Mouse (Mus musculus): ENCODE data around the gene Apol7b. TPM values are rescaled to one million over a fixed set of nuclear protein-coding genes. Genes with fewer than 3 reads are reported as not detected.

Gene Apol7b
- total and polyA plus RNA-seq, 2 experiments from 2014 or later = not detected

DNA sequence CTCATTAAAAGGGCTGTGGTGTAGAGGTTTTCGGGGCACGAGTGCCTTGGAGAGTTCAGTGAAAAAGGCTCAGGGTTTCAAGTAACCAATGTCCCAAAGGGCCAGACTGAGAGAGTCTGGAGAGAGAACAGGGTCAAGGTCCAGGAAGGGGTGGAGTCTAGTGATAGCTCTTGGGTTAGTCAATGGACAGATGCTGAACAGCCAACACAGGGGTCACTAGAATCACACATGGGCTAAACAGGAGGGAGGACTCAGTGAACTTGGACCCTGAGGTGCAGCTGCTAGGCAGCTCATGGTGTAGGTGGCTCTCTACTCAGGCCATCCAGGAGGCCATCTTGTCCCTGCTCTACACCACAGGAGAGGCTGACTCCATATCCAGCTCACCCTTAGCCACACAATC is 59.8 kb downstream of the Apol7b start:
- no peaks in the 10 kb centered on the region for H3K9me3 ChIP-seq (ENCODE audit: low read length)
- H3K9ac ChIP-seq (replicated peaks; ENCODE audit: low read length, poor library complexity, severe bottlenecking) = no peak overlapping the region
- no peak overlapping the region for H3K4me3 ChIP-seq (ENCODE audit: low read depth, low read length)
- H3K27me3 ChIP-seq (ENCODE audit: insufficient read depth, low read length) = no peaks in the 10 kb centered on the region
- DNase-seq (ENCODE audit: low spot score) (no peak), ATAC-seq (ENCODE audit: low FRiP score) (no peak)
- WGBS = 94% methylated on average over 2 of the region's 2 CpGs
- no peak overlapping the region for H3K27ac ChIP-seq (ENCODE audit: low read depth, low read length)
- H3K4me1 ChIP-seq (ENCODE audit: insufficient read depth, low read length) = no peaks in the 10 kb centered on the region
- TF ChIP-seq CTCF (IDR thresholded peaks at IDR 0.05) = no peak
- H3K4me2 ChIP-seq (ENCODE audit: low read depth, low read length, poor library complexity, severe bottlenecking) = no peak overlapping the region
- no peaks in the 10 kb centered on the region for H3K36me3 ChIP-seq (ENCODE audit: insufficient read depth, low read length)

DNA sequence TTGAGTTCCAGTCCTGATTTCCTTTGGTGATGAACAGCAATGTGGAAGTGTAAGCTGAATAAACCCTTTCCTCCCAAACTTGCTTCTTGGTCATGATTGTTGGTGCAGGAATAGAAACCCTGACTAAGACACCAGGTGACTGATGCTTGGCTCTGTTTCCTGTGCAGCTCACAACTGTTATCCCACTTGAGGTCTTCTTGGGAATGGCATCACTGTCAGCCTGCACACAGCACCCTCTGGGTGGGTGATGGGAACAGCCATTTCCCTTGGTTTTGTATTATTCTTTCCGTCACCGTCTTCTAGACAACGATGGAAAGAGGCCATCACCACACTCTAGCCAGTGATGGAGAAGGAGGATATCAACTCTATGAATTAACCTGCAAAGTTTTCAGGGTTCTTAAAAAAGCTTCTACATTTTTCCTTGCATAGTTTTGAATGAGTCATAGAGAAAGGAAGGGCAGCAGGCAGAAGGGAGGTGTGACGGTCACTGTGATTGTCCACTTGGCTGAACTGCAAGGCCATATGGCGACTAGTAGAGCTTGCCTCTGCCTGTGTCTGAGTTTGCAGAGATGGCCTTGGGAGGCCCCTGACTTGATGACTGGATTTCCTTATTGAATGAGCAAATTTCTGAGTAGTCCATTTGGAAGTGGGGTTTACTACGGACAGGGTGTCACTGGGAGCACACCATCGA is 62.8 kb downstream of the Apol7b start:
- WGBS = 92% methylated on average over 7 of the region's 7 CpGs
- H3K4me2 ChIP-seq (ENCODE audit: low read depth, low read length, poor library complexity, severe bottlenecking) = no peak overlapping the region
- no peak overlapping the region for H3K27ac ChIP-seq (ENCODE audit: low read depth, low read length)
- TF ChIP-seq CTCF (IDR thresholded peaks at IDR 0.05) = no peak
- ATAC-seq (ENCODE audit: low FRiP score) (no peak), DNase-seq (ENCODE audit: low spot score) (no peak)
- no peaks in the 10 kb centered on the region for H3K36me3 ChIP-seq (ENCODE audit: insufficient read depth, low read length)
- H3K4me1 ChIP-seq (ENCODE audit: insufficient read depth, low read length) = no peaks in the 10 kb centered on the region
- H3K4me3 ChIP-seq (ENCODE audit: low read depth, low read length) = no peak overlapping the region
- H3K27me3 ChIP-seq (ENCODE audit: insufficient read depth, low read length) = no peaks in the 10 kb centered on the region
- no peaks in the 10 kb centered on the region for H3K9me3 ChIP-seq (ENCODE audit: low read length)
- no peak overlapping the region for H3K9ac ChIP-seq (replicated peaks; ENCODE audit: low read length, poor library complexity, severe bottlenecking)

DNA sequence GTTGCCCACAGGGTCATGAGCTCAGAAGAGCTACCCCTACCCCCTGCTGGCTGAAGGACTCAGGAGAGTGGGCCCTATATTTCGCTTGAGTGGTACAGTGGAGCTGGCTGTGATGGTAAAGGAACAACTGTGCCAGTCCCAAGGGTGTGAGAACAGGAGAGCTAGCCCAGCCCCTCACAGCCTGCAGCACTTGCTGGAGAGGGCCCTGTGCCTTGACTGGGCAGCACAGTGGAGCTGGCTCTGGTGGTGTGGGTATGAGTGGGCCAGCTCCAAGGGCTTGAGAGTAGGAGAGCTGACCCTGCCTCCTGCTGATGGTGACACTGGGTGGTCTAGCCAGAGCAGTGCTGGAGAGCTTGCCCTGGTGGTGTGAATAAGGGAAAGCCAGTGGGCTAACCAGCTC is 64.4 kb downstream of the Apol7b start:
- no peak for TF ChIP-seq CTCF (IDR thresholded peaks at IDR 0.05)
- WGBS = 57% methylated on average over 1 of the region's 1 CpGs
- Histone ChIP-seq H3K4me3 (ENCODE audit: low read depth, low read length) (no peak overlapping the region), H3K4me1 (ENCODE audit: insufficient read depth, low read length) (no peaks in the 10 kb centered on the region), H3K9ac (replicated peaks; ENCODE audit: low read length, poor library complexity, severe bottlenecking) (no peak overlapping the region), H3K27me3 (ENCODE audit: insufficient read depth, low read length) (no peaks in the 10 kb centered on the region), H3K4me2 (ENCODE audit: low read depth, low read length, poor library complexity, severe bottlenecking) (no peak overlapping the region), H3K9me3 (ENCODE audit: low read length) (no peaks in the 10 kb centered on the region), H3K27ac (ENCODE audit: low read depth, low read length) (no peak overlapping the region), H3K36me3 (ENCODE audit: insufficient read depth, low read length) (no peaks in the 10 kb centered on the region)
- ATAC-seq (ENCODE audit: low FRiP score) (no peak), DNase-seq (ENCODE audit: low spot score) (no peak)

DNA sequence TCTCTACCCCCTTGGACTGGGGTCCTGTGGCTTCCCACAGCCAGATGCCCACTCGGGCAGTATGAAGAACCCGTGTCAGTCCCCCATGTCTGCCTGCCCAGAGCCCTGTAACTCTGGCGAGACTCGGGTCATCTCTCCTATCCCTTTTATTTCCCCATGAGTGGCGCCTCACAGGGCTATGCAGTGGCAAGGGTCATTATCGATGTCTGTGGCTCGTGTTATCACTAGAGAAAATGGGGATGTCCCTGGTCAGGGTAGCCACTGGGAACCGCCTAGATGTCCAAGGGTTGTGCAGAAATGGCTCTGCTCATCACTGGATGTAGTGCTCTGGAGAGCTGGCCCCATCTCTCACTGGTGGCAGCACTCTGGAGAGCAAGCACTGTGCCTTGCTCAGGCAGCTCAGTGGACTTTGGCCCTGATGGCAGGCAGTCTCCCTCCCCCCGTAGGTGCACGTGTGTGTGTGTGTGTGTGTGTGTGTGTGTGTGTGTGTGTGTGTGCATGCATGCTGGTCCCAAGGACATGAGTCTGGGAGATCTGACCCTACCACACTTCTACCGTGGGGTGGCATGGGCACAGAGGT is 64.9 kb downstream of the Apol7b start:
- no peak for TF ChIP-seq CTCF (IDR thresholded peaks at IDR 0.05)
- no peaks in the 10 kb centered on the region for H3K9me3 ChIP-seq (ENCODE audit: low read length)
- no peak overlapping the region for H3K4me3 ChIP-seq (ENCODE audit: low read depth, low read length)
- H3K27me3 ChIP-seq (ENCODE audit: insufficient read depth, low read length) = no peaks in the 10 kb centered on the region
- H3K27ac ChIP-seq (ENCODE audit: low read depth, low read length) = no peak overlapping the region
- no peaks in the 10 kb centered on the region for H3K36me3 ChIP-seq (ENCODE audit: insufficient read depth, low read length)
- 82% methylated on average over 9 of the region's 11 CpGs for WGBS
- no peaks in the 10 kb centered on the region for H3K4me1 ChIP-seq (ENCODE audit: insufficient read depth, low read length)
- no peak overlapping the region for H3K4me2 ChIP-seq (ENCODE audit: low read depth, low read length, poor library complexity, severe bottlenecking)
- ATAC-seq (ENCODE audit: low FRiP score) = no peak
- H3K9ac ChIP-seq (replicated peaks; ENCODE audit: low read length, poor library complexity, severe bottlenecking) = no peak overlapping the region
- no peak for DNase-seq (ENCODE audit: low spot score)

DNA sequence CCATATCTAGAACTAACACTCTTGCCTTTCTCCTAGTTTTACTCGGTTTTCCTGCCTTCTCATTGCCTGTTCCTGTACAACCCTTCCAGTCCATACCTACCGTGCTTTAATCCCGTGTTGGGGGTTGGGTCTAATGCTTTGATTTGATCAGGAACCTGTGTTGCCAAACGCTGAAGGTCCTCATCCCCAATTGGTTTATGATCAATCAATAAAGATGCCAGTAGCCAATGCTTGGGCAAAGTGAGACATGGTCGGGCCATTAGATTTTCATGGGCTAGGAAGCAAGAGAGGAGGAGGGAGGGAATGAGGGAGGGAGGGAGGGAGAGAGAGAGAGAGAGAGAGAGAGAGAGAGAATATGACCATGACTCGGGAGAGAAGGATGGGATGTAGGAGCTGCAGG is 65.8 kb downstream of the Apol7b start:
- H3K9ac ChIP-seq (replicated peaks; ENCODE audit: low read length, poor library complexity, severe bottlenecking) = no peak overlapping the region
- H3K4me1 ChIP-seq (ENCODE audit: insufficient read depth, low read length) = no peaks in the 10 kb centered on the region
- DNase-seq (ENCODE audit: low spot score) (no peak), ATAC-seq (ENCODE audit: low FRiP score) (no peak)
- no peaks in the 10 kb centered on the region for H3K9me3 ChIP-seq (ENCODE audit: low read length)
- TF ChIP-seq CTCF (IDR thresholded peaks at IDR 0.05) = no peak
- WGBS = 80% methylated on average over 6 of the region's 6 CpGs
- no peak overlapping the region for H3K27ac ChIP-seq (ENCODE audit: low read depth, low read length)
- no peaks in the 10 kb centered on the region for H3K36me3 ChIP-seq (ENCODE audit: insufficient read depth, low read length)
- no peak overlapping the region for H3K4me2 ChIP-seq (ENCODE audit: low read depth, low read length, poor library complexity, severe bottlenecking)
- H3K27me3 ChIP-seq (ENCODE audit: insufficient read depth, low read length) = no peaks in the 10 kb centered on the region
- no peak overlapping the region for H3K4me3 ChIP-seq (ENCODE audit: low read depth, low read length)

DNA sequence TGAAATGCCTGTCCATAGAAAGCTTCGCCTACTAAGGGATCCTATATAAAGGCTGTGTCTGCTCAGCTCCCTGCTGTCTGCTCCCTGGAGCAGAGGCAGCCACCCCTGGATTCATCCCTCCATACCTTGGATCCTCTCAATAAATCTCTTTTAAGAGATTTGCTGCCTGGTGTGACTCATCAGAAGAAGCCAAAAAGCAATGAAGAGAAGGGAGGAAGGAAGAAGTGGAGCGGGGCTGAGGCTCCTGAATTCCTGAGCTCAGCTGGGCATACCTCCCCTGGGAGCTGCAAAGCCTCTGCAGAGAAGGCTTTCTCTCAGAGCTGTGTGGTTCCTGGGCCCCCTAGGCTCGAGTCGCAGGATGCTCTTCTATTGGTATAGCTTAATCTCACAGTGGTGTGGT is 67.4 kb downstream of the Apol7b start:
- Histone ChIP-seq H3K27me3 (ENCODE audit: insufficient read depth, low read length) (no peaks in the 10 kb centered on the region), H3K27ac (ENCODE audit: low read depth, low read length) (no peak overlapping the region), H3K9me3 (ENCODE audit: low read length) (no peaks in the 10 kb centered on the region), H3K4me1 (ENCODE audit: insufficient read depth, low read length) (no peaks in the 10 kb centered on the region), H3K9ac (replicated peaks; ENCODE audit: low read length, poor library complexity, severe bottlenecking) (no peak overlapping the region), H3K4me2 (ENCODE audit: low read depth, low read length, poor library complexity, severe bottlenecking) (no peak overlapping the region), H3K36me3 (ENCODE audit: insufficient read depth, low read length) (no peaks in the 10 kb centered on the region), H3K4me3 (ENCODE audit: low read depth, low read length) (no peak overlapping the region)
- DNase-seq (ENCODE audit: low spot score) = no peak
- ATAC-seq (ENCODE audit: low FRiP score) = no peak
- no peak for TF ChIP-seq CTCF (IDR thresholded peaks at IDR 0.05)
- WGBS = 31% methylated on average over 4 of the region's 4 CpGs

All from midbrain, postnatal 0 days (tissue).